Mouse (Mus musculus) megakaryocyte-erythroid progenitor cell, adult 5-6 weeks (primary cell): ENCODE measurements around the gene Olfr1380. TPM values are rescaled to one million over a fixed set of nuclear protein-coding genes. Genes with fewer than 3 reads are reported as not detected.

Source experiments
- total RNA-seq, 2 experiments: library from RNA; stranded (forward) in 1 of 2; stranded (reverse) in 1 of 2; fragments of 200-1000, 215-1000 nt in 1 of 2; fragments of >200 nt in 1 of 2; fragmentation: Nextera tagmentation in 1 of 2; gene quantifications; 2 replicates each; pipeline ENCODE4 v1.2.3; 2014 to 2017

Gene Olfr1380
- total RNA-seq, 2 experiments from 2014 or later: not detected

Other genes starting within 250 kb of the Olfr1380 start
- not detected in 2 replicates for gene Olfr1391, start 234.1 kb upstream of the Olfr1380 start, total RNA-seq (2014; fragmentation: Nextera tagmentation)
- gene Olfr1391, start 234.1 kb upstream of the Olfr1380 start, total RNA-seq (2017): not detected in 2 replicates
- not detected in 2 replicates for gene Olfr1390, start 221.7 kb upstream of the Olfr1380 start, total RNA-seq (2014; fragmentation: Nextera tagmentation)
- not detected in 2 replicates for gene Olfr1390, start 221.7 kb upstream of the Olfr1380 start, total RNA-seq (2017)
- gene Olfr1389, start 133.8 kb upstream of the Olfr1380 start, total RNA-seq (2014; fragmentation: Nextera tagmentation): not detected in 2 replicates
- gene Olfr1389, start 133.8 kb upstream of the Olfr1380 start, total RNA-seq (2017): not detected in 2 replicates
- 0.72 and 0.87 TPM in 2 replicates for gene Olfr1388, start 120.3 kb upstream of the Olfr1380 start, total RNA-seq (2014; fragmentation: Nextera tagmentation)
- gene Olfr1388, start 120.3 kb upstream of the Olfr1380 start, total RNA-seq (2017): 0.80 and 1.4 TPM in 2 replicates
- gene Olfr1387, start 101.5 kb upstream of the Olfr1380 start, total RNA-seq (2014; fragmentation: Nextera tagmentation): not detected in 2 replicates
- not detected in 2 replicates for gene Olfr1387, start 101.5 kb upstream of the Olfr1380 start, total RNA-seq (2017)
- not detected in 2 replicates for gene Olfr1386, start 91.8 kb upstream of the Olfr1380 start, total RNA-seq (2014; fragmentation: Nextera tagmentation)
- gene Olfr1386, start 91.8 kb upstream of the Olfr1380 start, total RNA-seq (2017): not detected in 2 replicates
- gene Olfr1385, start 67.8 kb upstream of the Olfr1380 start, total RNA-seq (2014; fragmentation: Nextera tagmentation): not detected in 2 replicates
- gene Olfr1385, start 67.8 kb upstream of the Olfr1380 start, total RNA-seq (2017): not detected in 2 replicates
- not detected in 2 replicates for gene Olfr1384, start 50.2 kb upstream of the Olfr1380 start, total RNA-seq (2014; fragmentation: Nextera tagmentation)
- gene Olfr1384, start 50.2 kb upstream of the Olfr1380 start, total RNA-seq (2017): not detected in 2 replicates
- not detected in 2 replicates for gene Olfr1383, start 37.2 kb upstream of the Olfr1380 start, total RNA-seq (2014; fragmentation: Nextera tagmentation)
- gene Olfr1383, start 37.2 kb upstream of the Olfr1380 start, total RNA-seq (2017): not detected in 2 replicates
- not detected in 2 replicates for gene Olfr1382, start 28.6 kb upstream of the Olfr1380 start, total RNA-seq (2014; fragmentation: Nextera tagmentation)
- not detected in 2 replicates for gene Olfr1382, start 28.6 kb upstream of the Olfr1380 start, total RNA-seq (2017)
- not detected in 2 replicates for gene Olfr1381, start 13.4 kb upstream of the Olfr1380 start, total RNA-seq (2014; fragmentation: Nextera tagmentation)
- gene Olfr1381, start 13.4 kb upstream of the Olfr1380 start, total RNA-seq (2017): not detected in 2 replicates
- not detected in 2 replicates for gene Flt4, start 52.4 kb downstream of the Olfr1380 start, total RNA-seq (2014; fragmentation: Nextera tagmentation)
- gene Flt4, start 52.4 kb downstream of the Olfr1380 start, total RNA-seq (2017): not detected in 2 replicates
- gene Scgb3a1, start 106.7 kb downstream of the Olfr1380 start, total RNA-seq (2014; fragmentation: Nextera tagmentation): not detected in 2 replicates
- gene Scgb3a1, start 106.7 kb downstream of the Olfr1380 start, total RNA-seq (2017): not detected in 2 replicates
- gene Cnot6, start 155.8 kb downstream of the Olfr1380 start, total RNA-seq (2014; fragmentation: Nextera tagmentation): 104 and 127 TPM in 2 replicates
- gene Cnot6, start 155.8 kb downstream of the Olfr1380 start, total RNA-seq (2017): 69.7 and 111 TPM in 2 replicates
- gene Gfpt2, start 237.3 kb downstream of the Olfr1380 start, total RNA-seq (2014; fragmentation: Nextera tagmentation): 0.87 and 1.0 TPM in 2 replicates
- 2.3 and 2.9 TPM in 2 replicates for gene Gfpt2, start 237.3 kb downstream of the Olfr1380 start, total RNA-seq (2017)